Mouse (Mus musculus): ENCODE results near the gene Mboat1.

Gene Mboat1

GRCm38 (mm10) chr13:30250341-30250905 lies 114.1 kb downstream of the Mboat1 start:
- no peak for DNase-seq (ENCODE audit: low spot score in 2 of 2)

DNA sequence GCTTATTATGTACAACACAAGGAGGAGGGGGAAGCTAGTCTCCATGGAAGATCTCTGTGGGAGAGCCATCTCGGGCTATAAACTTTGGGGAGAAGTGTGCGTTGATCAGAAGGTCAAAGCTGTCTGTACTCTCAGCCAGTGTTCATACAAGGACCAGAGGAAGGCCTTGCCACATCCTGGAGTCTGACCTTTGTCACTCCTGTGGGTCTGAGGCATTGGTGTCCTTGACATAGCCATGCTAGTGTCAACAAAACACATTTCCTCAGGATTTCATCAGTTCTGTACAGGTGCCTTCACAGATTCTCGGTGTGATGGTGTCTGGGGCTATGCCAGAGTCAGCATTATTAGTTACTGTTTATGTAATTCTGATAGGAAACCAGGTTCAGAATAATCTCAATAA lies 115.1 kb downstream of the Mboat1 start:
- DNase-seq (ENCODE audit: low spot score in 2 of 2), result no peak

DNA sequence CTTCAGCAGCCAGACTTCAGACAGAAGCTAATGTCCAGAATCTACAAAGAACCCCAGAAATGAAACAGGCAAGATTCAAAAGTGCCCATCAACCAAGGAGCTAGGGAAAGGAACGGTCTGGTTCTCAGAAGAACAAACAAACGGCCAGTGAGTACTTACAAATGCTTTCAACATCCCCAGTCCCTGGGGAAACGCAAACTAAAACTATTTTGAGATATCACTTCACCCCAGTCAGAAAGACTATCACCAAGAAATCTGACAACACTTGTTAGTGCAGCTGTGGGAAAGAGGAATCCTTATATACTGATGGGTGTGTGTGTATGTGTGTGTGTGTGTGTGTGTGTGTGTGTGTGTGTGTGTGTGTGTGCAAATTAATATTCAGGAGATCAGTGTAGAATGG lies 116.4 kb downstream of the Mboat1 start:
- no peak for DNase-seq (ENCODE audit: low spot score in 2 of 2)

- no peak for DNase-seq (ENCODE audit: low spot score in 2 of 2)
Measured at GRCm38 (mm10) chr13:30253636-30254264, 117.5 kb downstream of the Mboat1 start.

DNA sequence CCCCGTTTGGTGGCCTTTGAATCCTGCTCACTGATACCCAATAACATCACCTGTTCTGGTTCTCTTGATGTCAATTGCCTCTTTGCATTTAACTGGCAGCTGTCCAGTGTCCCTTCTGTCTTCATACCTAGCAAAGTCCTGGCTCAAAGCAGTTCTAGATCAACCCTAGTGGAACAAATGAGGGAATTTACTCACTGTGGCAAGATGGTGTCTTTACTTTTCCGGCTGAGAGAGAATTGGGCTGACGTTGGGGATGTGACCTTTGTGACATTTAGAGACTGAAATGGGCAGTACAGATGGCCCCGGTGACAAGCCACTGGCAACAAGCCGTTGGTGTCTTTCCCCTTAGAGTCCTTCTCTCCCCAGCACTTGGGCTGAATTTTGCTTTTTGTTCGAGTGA lies 118.1 kb downstream of the Mboat1 start:
- DNase-seq (ENCODE audit: low spot score in 2 of 2), result no peak

- DNase-seq (ENCODE audit: low spot score in 2 of 2), result no peak
Measured at GRCm38 (mm10) chr13:30258802-30259201, 122.5 kb downstream of the Mboat1 start.

GRCm38 (mm10) chr13:30259326-30259725 lies 123.0 kb downstream of the Mboat1 start:
- DNase-seq (ENCODE audit: low spot score in 2 of 2), result no peak

DNA sequence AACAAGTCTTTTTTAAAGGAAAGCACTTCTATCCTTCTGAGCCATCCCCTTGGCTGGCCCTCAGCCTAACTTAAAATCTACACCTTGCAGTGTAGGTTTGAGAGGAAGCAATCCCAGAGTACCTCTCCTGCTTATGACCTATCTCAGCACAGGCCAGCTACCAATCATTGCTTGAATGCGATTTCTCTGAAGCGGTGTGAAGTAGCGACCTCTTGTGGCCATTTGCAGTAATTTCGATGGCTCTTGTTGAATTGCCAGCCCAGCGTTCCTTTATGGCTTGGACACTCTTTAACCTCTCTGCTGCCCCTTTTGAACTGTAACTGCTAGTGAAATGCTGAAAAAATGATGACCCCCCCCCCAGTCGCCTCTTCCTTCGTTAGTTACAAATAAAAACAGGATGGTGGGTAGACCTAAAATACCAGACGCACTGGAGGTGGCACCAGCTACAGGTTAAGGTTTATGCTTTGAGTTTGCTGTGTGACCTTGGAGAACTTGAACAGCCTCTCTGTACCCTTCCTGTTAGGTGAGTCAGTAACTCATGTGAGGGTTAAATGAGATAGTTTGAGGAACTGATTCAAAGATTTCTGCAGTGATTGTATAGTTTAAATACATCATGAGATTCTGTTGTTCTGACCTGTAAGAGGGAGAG lies 123.7 kb downstream of the Mboat1 start:
- peak in 1 of 2 experiments; percentile 48 for DNase-seq (ENCODE audit: low spot score in 2 of 2)

- no peak for DNase-seq (ENCODE audit: low spot score in 2 of 2)
Measured at GRCm38 (mm10) chr13:30263681-30264080, 127.4 kb downstream of the Mboat1 start.

DNA sequence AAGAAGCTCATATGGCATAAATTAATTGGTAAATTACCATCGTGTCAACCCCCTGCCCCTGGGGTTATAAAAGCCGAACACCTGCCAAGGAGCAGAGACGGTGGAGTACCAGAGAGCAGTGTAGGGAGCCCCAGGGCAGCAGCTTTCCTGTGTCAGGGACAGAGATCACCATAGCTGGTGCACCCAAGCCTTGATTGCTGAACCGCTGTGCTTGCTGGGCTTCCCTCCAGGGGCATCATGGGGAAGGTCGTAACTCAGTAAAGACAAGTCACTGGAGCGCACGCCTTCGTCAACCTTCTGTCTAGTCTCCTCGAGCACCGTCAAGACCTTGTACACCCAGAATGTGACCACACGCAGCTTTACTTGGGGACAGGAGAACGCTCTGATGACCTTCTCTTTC lies 128.0 kb downstream of the Mboat1 start:
- DNase-seq (ENCODE audit: low spot score in 2 of 2), result no peak

DNA sequence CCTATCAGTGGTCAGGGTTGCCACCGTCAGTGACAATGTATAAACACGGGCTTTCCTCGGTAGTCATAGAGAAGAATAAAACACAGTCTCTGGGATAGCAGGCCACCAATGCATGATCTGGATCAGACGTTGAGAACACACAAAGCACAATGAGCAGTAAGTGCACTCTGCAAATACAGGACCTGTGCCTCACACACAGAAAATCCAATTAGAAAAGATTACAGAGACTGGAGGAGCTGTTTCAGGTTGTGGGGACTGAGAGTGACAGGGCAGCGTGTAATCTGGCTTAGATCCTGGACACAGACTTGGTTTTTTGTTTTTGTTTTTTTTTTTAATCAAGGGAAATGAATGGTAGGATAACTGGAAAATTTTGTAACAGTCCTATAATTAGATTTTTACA lies 128.5 kb downstream of the Mboat1 start:
- DNase-seq (ENCODE audit: low spot score in 2 of 2), result no peak

DNA sequence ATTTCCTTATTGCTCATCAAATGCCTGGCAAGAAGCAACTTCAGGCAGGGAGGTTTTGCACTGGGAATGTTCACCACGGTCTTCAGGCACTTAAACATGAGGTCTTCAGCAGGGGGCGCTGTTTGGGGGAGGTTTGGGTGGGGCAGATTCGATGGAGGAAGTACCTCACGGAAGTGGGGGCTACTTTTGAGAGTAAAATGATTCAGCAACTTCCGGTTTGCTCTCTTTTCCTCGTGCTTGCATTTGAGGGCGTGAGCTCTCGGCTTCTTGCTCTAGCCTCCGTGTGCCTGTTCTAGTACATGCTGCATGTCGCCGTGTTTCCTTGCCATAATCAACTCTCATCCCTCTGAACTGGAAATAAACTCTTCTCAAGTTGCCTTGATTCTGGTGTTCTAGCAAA lies 129.7 kb downstream of the Mboat1 start:
- no peak for DNase-seq (ENCODE audit: low spot score in 2 of 2)

DNA sequence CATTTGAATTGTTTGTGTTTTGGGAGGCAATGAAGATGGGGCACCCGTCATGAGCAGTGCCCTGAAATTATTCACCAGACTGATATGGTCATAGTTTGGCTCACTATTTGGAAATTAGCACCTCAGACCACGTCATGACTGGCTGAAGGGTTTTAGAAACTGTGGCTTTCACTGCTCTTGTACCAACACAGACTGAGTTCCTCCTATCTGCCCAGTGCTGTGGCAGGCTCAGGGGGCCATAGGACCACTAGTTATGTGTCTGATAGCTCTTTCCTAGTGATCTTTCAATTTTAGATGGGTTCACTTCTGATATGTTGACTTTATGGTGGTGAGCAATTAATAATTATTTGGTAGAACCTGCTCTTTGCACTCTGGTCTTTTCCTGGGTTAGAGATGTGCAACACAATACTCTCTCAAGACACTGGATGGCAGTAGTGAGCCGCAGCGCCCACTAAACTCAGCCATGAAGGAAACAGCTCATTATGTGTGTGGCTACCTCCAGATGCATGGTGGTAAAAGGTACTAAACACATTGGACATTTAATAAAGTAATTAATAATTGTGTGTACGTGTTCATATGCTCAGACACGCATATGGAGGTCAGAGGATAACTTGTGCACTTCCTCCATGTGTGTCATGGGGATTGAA lies 135.9 kb downstream of the Mboat1 start:
- DNase-seq (ENCODE audit: low spot score in 2 of 2), result peak in 1 of 2 experiments; percentile 8
